Comparison of ENCODE assay signal across 8 mouse cellular contexts in the genomic region with DNA sequence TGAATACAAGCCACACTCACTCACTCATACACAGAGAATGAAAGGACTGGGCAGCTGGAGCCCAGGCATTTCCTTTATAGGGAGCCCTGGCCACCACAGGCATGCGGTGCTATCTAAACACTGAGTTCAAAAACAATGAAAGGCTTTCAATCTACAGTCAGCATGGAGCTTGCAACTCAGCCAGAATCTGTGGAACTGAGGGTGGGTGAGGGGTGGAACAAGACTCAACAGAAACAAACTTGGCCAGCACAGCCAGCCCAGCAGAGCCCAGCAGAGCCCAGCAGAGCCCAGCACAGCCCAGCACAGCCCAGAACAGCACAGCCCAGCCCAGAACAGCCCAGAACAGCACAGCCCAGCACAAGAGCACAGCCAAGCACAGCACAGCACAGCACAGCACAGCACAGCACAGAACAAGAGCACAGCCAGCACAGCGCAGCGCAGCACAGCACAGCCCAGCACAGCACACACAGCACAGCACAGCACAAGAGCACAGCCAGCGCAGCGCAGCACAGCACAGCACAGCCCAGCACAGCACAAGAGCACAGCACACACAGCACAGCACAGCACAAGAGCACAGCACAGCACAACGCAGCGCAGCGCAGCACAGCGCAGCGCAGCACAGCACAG. TPM values are rescaled to one million over a fixed set of nuclear protein-coding genes. Genes with fewer than 3 reads are reported as not detected.
A peak's percentile ranks its signal among the peaks of the same experiment; 100 is the strongest.
DNase-seq lines count a peak whose midpoint lies in the region; ATAC-seq and TF ChIP-seq lines count a peak whose summit lies in the region.

No protein-coding gene starts in this region.

- 79% methylated on average over 10 of the region's 10 CpGs for WGBS in heart, embryonic 13.5 days
- WGBS in heart, embryonic 14.5 days: 84% methylated on average over 10 of the region's 10 CpGs
- 91% methylated on average over 10 of the region's 10 CpGs for WGBS in limb, embryonic 14.5 days
- WGBS in neural tube, embryonic 13.5 days: 82% methylated on average over 10 of the region's 10 CpGs

- no peaks in the 10 kb centered on the region for H3K27me3 ChIP-seq in heart, embryonic 13.5 days (replicated peaks)
- H3K27me3 ChIP-seq in heart, embryonic 14.5 days (ENCODE audit: control insufficient read depth, insufficient read depth, low read length): no peaks in the 10 kb centered on the region
- no peaks in the 10 kb centered on the region for H3K27me3 ChIP-seq in limb, embryonic 14.5 days (ENCODE audit: control insufficient read depth, insufficient read depth, low read length)
- H3K27me3 ChIP-seq in neural tube, embryonic 13.5 days: no peaks in the 10 kb centered on the region

- no peak overlapping the region for H3K4me3 ChIP-seq in heart, embryonic 13.5 days
- no peak overlapping the region for H3K4me3 ChIP-seq in heart, embryonic 14.5 days (ENCODE audit: control insufficient read depth in 1 of 2, insufficient read depth in 1 of 2, low read depth in 1 of 2, low read length in 2 of 2)
- no peak overlapping the region for H3K4me3 ChIP-seq in limb, embryonic 14.5 days (replicated peaks; ENCODE audit: low read length)
- no peak overlapping the region for H3K4me3 ChIP-seq in neural tube, embryonic 13.5 days

- peaks cover 46% of the 10 kb centered on the region for H3K36me3 ChIP-seq in heart, embryonic 13.5 days
- H3K36me3 ChIP-seq in heart, embryonic 14.5 days (ENCODE audit: control insufficient read depth, insufficient read depth, low read length): peaks cover 28% of the 10 kb centered on the region
- H3K36me3 ChIP-seq in limb, embryonic 14.5 days (ENCODE audit: control insufficient read depth, insufficient read depth, low read length): peaks cover 38% of the 10 kb centered on the region
- H3K36me3 ChIP-seq in neural tube, embryonic 13.5 days: peaks cover 29% of the 10 kb centered on the region

- no peak overlapping the region for H3K4me2 ChIP-seq in heart, embryonic 13.5 days
- no peak overlapping the region for H3K4me2 ChIP-seq in heart, embryonic 14.5 days (ENCODE audit: low read length)
- no peak overlapping the region for H3K4me2 ChIP-seq in limb, embryonic 14.5 days (replicated peaks; ENCODE audit: low read depth, low read length, severe bottlenecking)
- no peak overlapping the region for H3K4me2 ChIP-seq in neural tube, embryonic 13.5 days

- TF ChIP-seq POLR2A in limb, embryonic 14.5 days (IDR thresholded peaks at IDR 0.05; ENCODE audit: borderline replicate concordance, extremely low read depth, insufficient read depth, insufficient read length): no peak

- H3K9ac ChIP-seq in heart, embryonic 13.5 days: peak overlapping the region; percentile 37
- H3K9ac ChIP-seq in heart, embryonic 14.5 days (ENCODE audit: low read length): no peak overlapping the region
- H3K9ac ChIP-seq in limb, embryonic 14.5 days (ENCODE audit: low read depth, low read length, severe bottlenecking): no peak overlapping the region
- 0 out of 2 replicates have a peak overlapping the region, but pooled peaks have one; percentile 3 for H3K9ac ChIP-seq in neural tube, embryonic 13.5 days

- H3K9me3 ChIP-seq in heart, embryonic 13.5 days: no peaks in the 10 kb centered on the region
- H3K9me3 ChIP-seq in heart, embryonic 14.5 days (ENCODE audit: control insufficient read depth, low read length): no peaks in the 10 kb centered on the region
- no peaks in the 10 kb centered on the region for H3K9me3 ChIP-seq in limb, embryonic 14.5 days (ENCODE audit: control insufficient read depth, low read length)
- H3K9me3 ChIP-seq in neural tube, embryonic 13.5 days: no peaks in the 10 kb centered on the region

- ATAC-seq in heart, embryonic 13.5 days (ENCODE audit: extremely low read depth, insufficient number of reproducible peaks, low FRiP score, low TSS enrichment): no peak
- peak; percentile 78 for ATAC-seq in heart, embryonic 14.5 days (ENCODE audit: insufficient number of reproducible peaks, insufficient read depth, low FRiP score, low read depth)
- ATAC-seq in limb, embryonic 14.5 days (ENCODE audit: low FRiP score, low read depth): peak; percentile 54
- ATAC-seq in neural tube, embryonic 13.5 days (ENCODE audit: low read depth): peak; percentile 90
- no peak for ATAC-seq in inflammation-experienced regulatory T-cells, adult 6 months

- no peak for DNase-seq in heart, adult 8-10 months (ENCODE audit: low spot score)
- peak; percentile 27 for DNase-seq in cerebellum, adult 11-12 months
- DNase-seq in limb, embryonic 14.5 days (ENCODE audit: low spot score): peak; percentile 45
- DNase-seq in gastrocnemius, postnatal 4 days (ENCODE audit: low spot score in 2 of 2): no peak

- H3K27ac ChIP-seq in heart, embryonic 13.5 days (replicated peaks): peak overlapping the region; percentile 75
- peak overlapping the region; percentile 30 to 65 for H3K27ac ChIP-seq in heart, embryonic 14.5 days (replicated peaks in 1 of 2; ENCODE audit: control insufficient read depth in 1 of 2, insufficient read depth in 1 of 2, low read depth in 2 of 2, low read length in 2 of 2)
- H3K27ac ChIP-seq in limb, embryonic 14.5 days (replicated peaks; ENCODE audit: low read depth, low read length): peak overlapping the region; percentile 71
- 0 out of 2 replicates have a peak overlapping the region, but pooled peaks have one; percentile 33 for H3K27ac ChIP-seq in neural tube, embryonic 13.5 days (replicated peaks)

- peaks cover 39% of the 10 kb centered on the region for H3K4me1 ChIP-seq in heart, embryonic 13.5 days
- H3K4me1 ChIP-seq in heart, embryonic 14.5 days (ENCODE audit: control insufficient read depth in 2 of 2, insufficient read depth in 2 of 2, low read length in 2 of 2): peaks cover 5 to 30% of the 10 kb centered on the region in 2 experiments; a peak in 3 of 4 replicates
- no peaks in the 10 kb centered on the region for H3K4me1 ChIP-seq in limb, embryonic 14.5 days (ENCODE audit: control insufficient read depth, insufficient read depth, low read length)
- H3K4me1 ChIP-seq in neural tube, embryonic 13.5 days (replicated peaks): peaks cover 20% of the 10 kb centered on the region

RNA-seq across cellular contexts. Expression of gene Dcaf5, which starts 56.5 kb away (rescaled TPM):
- polyA plus RNA-seq in heart, embryonic 13.5 days (2015; fragmentation: Nextera tagmentation; extraction: Ambion mirVana): 9.2 and 10.6 TPM in 2 replicates
- 10 to 100 TPM; 30.8 to 46.6 (median 38.2) TPM for total RNA-seq in heart, adult 8-10 months (2022)
- polyA plus RNA-seq in heart, embryonic 14.5 days (2014; fragmentation: Nextera tagmentation; extraction: Ambion mirVana): 10.5 and 10.7 TPM in 2 replicates
- 27.8 and 33.9 TPM in 2 replicates for polyA plus RNA-seq in limb, embryonic 14.5 days (2012; rRNA removed)
- polyA plus RNA-seq in limb, embryonic 14.5 days (2014; fragmentation: Nextera tagmentation; extraction: Ambion mirVana): 13.9 and 15.6 TPM in 2 replicates
- polyA plus RNA-seq in neural tube, embryonic 13.5 days (2015; fragmentation: Nextera tagmentation; extraction: Ambion mirVana): 22.8 and 24.2 TPM in 2 replicates
- 10 to 100 TPM; 33.5 to 39.1 TPM for total RNA-seq in gastrocnemius, postnatal 4 days (2021)
- 10 to 100 TPM; 15.3 to 18.7 (median 16.5) TPM for polyA plus RNA-seq in inflammation-experienced regulatory T-cells, adult 6 months (2017; shearing (Covaris generic))

Comparison
In these comparisons a context has a peak if more than half of its experiments do, and no peak if none do; other contexts are left out.
1. ATAC-seq: peak in heart, embryonic 14.5 days (single experiment), limb, embryonic 14.5 days (single experiment) and neural tube, embryonic 13.5 days (single experiment); none in heart, embryonic 13.5 days (single experiment) and inflammation-experienced regulatory T-cells, adult 6 months (single experiment).
2. H3K9ac ChIP-seq: peak in heart, embryonic 13.5 days (single experiment) and neural tube, embryonic 13.5 days (single experiment); none in heart, embryonic 14.5 days (single experiment) and limb, embryonic 14.5 days (single experiment).
3. DNase-seq: peak in cerebellum, adult 11-12 months (single experiment) and limb, embryonic 14.5 days (single experiment); none in heart, adult 8-10 months (single experiment) and gastrocnemius, postnatal 4 days (0 of 2).
4. Peak in every context shown above with its lines, with median percentiles within 50 percentile points of each other: H3K27ac ChIP-seq.